Mouse (Mus musculus) olfactory bulb, adult 2 months (tissue): ENCODE measurements around the gene Gm10378. TPM values are rescaled to one million over a fixed set of nuclear protein-coding genes. Genes with fewer than 3 reads are reported as not detected.
"Not testable (repeated sequence)": the region's sequence is repeated elsewhere in the genome, so short reads cannot be mapped to it uniquely, and the experiment has no call there.

Source experiments
- H3K27ac ChIP-seq: fragments of 200-500 bp; 2 replicates; pipeline ENCODE4 v1.5.1; 2012; ENCODE audit warnings: low read depth, low read length; ENCODE audit not compliant: insufficient read depth
- H3K4me1 ChIP-seq: fragments of 200-500 bp; 2 replicates; pipeline ENCODE4 v1.6.1; 2012; ENCODE audit warnings: low read length; ENCODE audit not compliant: control insufficient read depth, insufficient read depth
- H3K4me3 ChIP-seq: fragments of 200-500 bp; 2 replicates; pipeline ENCODE4 v1.5.1; 2012; ENCODE audit warnings: mild to moderate bottlenecking, low read depth, low read length, moderate library complexity; ENCODE audit not compliant: insufficient read depth
- WGBS: fragments of 180-500 bp; shearing (Covaris S2); methylation state at CpG from one replicate; pipeline ENCODE4 v1.1.7; 2018; 5-methylcytosine and 5-hydroxymethylcytosine counted together
- polyA plus RNA-seq: library from polyadenylated mRNA; stranded (reverse); fragments of >200 nt; gene quantifications from 2 replicates; pipeline ENCODE4 v1.2.4, GENCODE M21; 2012; ENCODE audit warnings: low replicate concordance; ENCODE audit not compliant: missing spikeins, insufficient read depth, insufficient read length

Gm10378 gene
- polyA plus RNA-seq: not detected in 2 replicates

- not testable (repeated sequence) for H3K4me3 ChIP-seq, H3K27ac ChIP-seq, H3K4me1 ChIP-seq
- WGBS: no CpG with 5 or more reads among the region's 1 CpGs
Observed at GRCm38 (mm10) chr14:42655638-42656037, at the start of gene Gm10378. Gene Gm10378 (plus strand): TSS chr14:42655938.

GRCm38 (mm10) chr14:42641817-42642216 lies 13.9 kb upstream of the Gm10378 start, which contains the start of gene Gm3633:
Gene Gm3633 (minus strand): TSS chr14:42641917.
- not testable (repeated sequence) for H3K27ac ChIP-seq, H3K4me3 ChIP-seq, H3K4me1 ChIP-seq
- 90% methylated on average over 1 of the region's 2 CpGs for WGBS

Other genes with a start within 250 kb of the Gm10378 start
- not detected in 2 replicates for gene Gm8005, start 216.3 kb upstream of the Gm10378 start, polyA plus RNA-seq
- not detected in 2 replicates for gene Gm8011, start 192.1 kb upstream of the Gm10378 start, polyA plus RNA-seq
- gene Gm8020, start 153.6 kb upstream of the Gm10378 start, polyA plus RNA-seq: not detected in 2 replicates
- gene Gm8024, start 131.7 kb upstream of the Gm10378 start, polyA plus RNA-seq: not detected in 2 replicates
- not detected in 2 replicates for gene Gm17124, start 56.1 kb upstream of the Gm10378 start, polyA plus RNA-seq
- not detected in 2 replicates for gene Gm3633, start 14.0 kb upstream of the Gm10378 start, polyA plus RNA-seq
- not detected in 2 replicates for gene Gm3015, start 112.9 kb downstream of the Gm10378 start, polyA plus RNA-seq
- gene Gm10377, start 142.0 kb downstream of the Gm10378 start, polyA plus RNA-seq: not detected in 2 replicates
- gene Gm21977, start 197.5 kb downstream of the Gm10378 start, polyA plus RNA-seq: not detected in 2 replicates